Mouse (Mus musculus): ENCODE data around the gene Spp2. TPM values are rescaled to one million over a fixed set of nuclear protein-coding genes. Genes with fewer than 3 reads are reported as not detected.

Spp2 gene
- not detected in 2 replicates for polyA plus RNA-seq (2014; fragmentation: Nextera tagmentation; extraction: Ambion mirVana)

GRCm38 (mm10) chr1:88406807-88407198, at the start of gene Spp2:
Gene Spp2, plus strand, starts transcription at chr1:88406961.
- no peak within 1 kb of the TSS for H3K4me2 ChIP-seq
- no peaks in the 10 kb centered on the region for H3K9me3 ChIP-seq (ENCODE audit: control insufficient read depth, low read length)
- H3K36me3 ChIP-seq (ENCODE audit: control insufficient read depth, insufficient read depth, low read length): no peaks in the 10 kb centered on the region
- no peaks in the 10 kb centered on the region for H3K4me1 ChIP-seq (ENCODE audit: control insufficient read depth, insufficient read depth, low read length)
- H3K27ac ChIP-seq (ENCODE audit: low read depth, low read length): no peak within 1 kb of the TSS
- ATAC-seq (ENCODE audit: low FRiP score) (no peak), DNase-seq (ENCODE audit: low spot score, missing footprints) (no peak)
- H3K27me3 ChIP-seq (ENCODE audit: control insufficient read depth, insufficient read depth, low read length): no peaks in the 10 kb centered on the region
- 76% methylated on average over 5 of the region's 5 CpGs for WGBS
- H3K9ac ChIP-seq (ENCODE audit: low read length): no peak within 1 kb of the TSS
- H3K4me3 ChIP-seq (ENCODE audit: low read depth, low read length): no peak within 1 kb of the TSS

- H3K4me1 ChIP-seq (ENCODE audit: control insufficient read depth, insufficient read depth, low read length): 0 out of 2 replicates have a peak, but pooled peaks cover 5% of the 10 kb centered on the region
- H3K9ac ChIP-seq (ENCODE audit: low read length): no peak overlapping the region
- WGBS: 56% methylated on average over 6 of the region's 6 CpGs
- ATAC-seq (ENCODE audit: low FRiP score): peak; percentile 46; the same call in 1 of the 2 replicates
- H3K27me3 ChIP-seq (ENCODE audit: control insufficient read depth, insufficient read depth, low read length): no peaks in the 10 kb centered on the region
- no peaks in the 10 kb centered on the region for H3K36me3 ChIP-seq (ENCODE audit: control insufficient read depth, insufficient read depth, low read length)
- H3K9me3 ChIP-seq (ENCODE audit: control insufficient read depth, low read length): no peaks in the 10 kb centered on the region
- DNase-seq (ENCODE audit: low spot score, missing footprints): peak; percentile 98
- H3K27ac ChIP-seq (ENCODE audit: low read depth, low read length): no peak overlapping the region
- H3K4me2 ChIP-seq: no peak overlapping the region
- no peak overlapping the region for H3K4me3 ChIP-seq (ENCODE audit: low read depth, low read length)
Observed at GRCm38 (mm10) chr1:88357458-88358090, 49.2 kb upstream of the Spp2 start.

- no peak overlapping the region for H3K4me3 ChIP-seq (ENCODE audit: low read depth, low read length)
- ATAC-seq (ENCODE audit: low FRiP score): no peak
- no peak overlapping the region for H3K27ac ChIP-seq (ENCODE audit: low read depth, low read length)
- H3K36me3 ChIP-seq (ENCODE audit: control insufficient read depth, insufficient read depth, low read length): no peaks in the 10 kb centered on the region
- no peak for DNase-seq (ENCODE audit: low spot score, missing footprints)
- H3K4me2 ChIP-seq: no peak overlapping the region
- no peaks in the 10 kb centered on the region for H3K4me1 ChIP-seq (ENCODE audit: control insufficient read depth, insufficient read depth, low read length)
- WGBS: 73% methylated on average over 7 of the region's 7 CpGs
- no peaks in the 10 kb centered on the region for H3K9me3 ChIP-seq (ENCODE audit: control insufficient read depth, low read length)
- no peaks in the 10 kb centered on the region for H3K27me3 ChIP-seq (ENCODE audit: control insufficient read depth, insufficient read depth, low read length)
- H3K9ac ChIP-seq (ENCODE audit: low read length): no peak overlapping the region
Observed at GRCm38 (mm10) chr1:88358102-88358654, 48.6 kb upstream of the Spp2 start.

- H3K4me3 ChIP-seq (ENCODE audit: low read depth, low read length): no peak overlapping the region
- H3K4me1 ChIP-seq (ENCODE audit: control insufficient read depth, insufficient read depth, low read length): no peaks in the 10 kb centered on the region
- 71% methylated on average over 4 of the region's 4 CpGs for WGBS
- ATAC-seq (ENCODE audit: low FRiP score): no peak
- no peaks in the 10 kb centered on the region for H3K9me3 ChIP-seq (ENCODE audit: control insufficient read depth, low read length)
- H3K4me2 ChIP-seq: no peak overlapping the region
- H3K9ac ChIP-seq (ENCODE audit: low read length): no peak overlapping the region
- H3K36me3 ChIP-seq (ENCODE audit: control insufficient read depth, insufficient read depth, low read length): no peaks in the 10 kb centered on the region
- no peak for DNase-seq (ENCODE audit: low spot score, missing footprints)
- no peak overlapping the region for H3K27ac ChIP-seq (ENCODE audit: low read depth, low read length)
- H3K27me3 ChIP-seq (ENCODE audit: control insufficient read depth, insufficient read depth, low read length): no peaks in the 10 kb centered on the region
Observed at GRCm38 (mm10) chr1:88361085-88361484, 45.7 kb upstream of the Spp2 start.

- Histone ChIP-seq H3K36me3 (ENCODE audit: control insufficient read depth, insufficient read depth, low read length) (no peaks in the 10 kb centered on the region), H3K4me2 (no peak overlapping the region), H3K27me3 (ENCODE audit: control insufficient read depth, insufficient read depth, low read length) (no peaks in the 10 kb centered on the region), H3K27ac (ENCODE audit: low read depth, low read length) (no peak overlapping the region), H3K4me1 (ENCODE audit: control insufficient read depth, insufficient read depth, low read length) (no peaks in the 10 kb centered on the region), H3K4me3 (ENCODE audit: low read depth, low read length) (no peak overlapping the region), H3K9ac (ENCODE audit: low read length) (no peak overlapping the region), H3K9me3 (ENCODE audit: control insufficient read depth, low read length) (peaks cover 3% of the 10 kb centered on the region; the same call in 1 of the 2 replicates)
- no peak for ATAC-seq (ENCODE audit: low FRiP score)
- DNase-seq (ENCODE audit: low spot score, missing footprints): no peak
- 84% methylated on average over 11 of the region's 11 CpGs for WGBS
Observed at GRCm38 (mm10) chr1:88366881-88367644, 39.7 kb upstream of the Spp2 start.

GRCm38 (mm10) chr1:88378446-88378845, 28.3 kb upstream of the Spp2 start:
- DNase-seq (ENCODE audit: low spot score, missing footprints): no peak
- WGBS: 100% methylated on average over 1 of the region's 1 CpGs
- no peak overlapping the region for H3K4me2 ChIP-seq
- no peaks in the 10 kb centered on the region for H3K27me3 ChIP-seq (ENCODE audit: control insufficient read depth, insufficient read depth, low read length)
- H3K4me1 ChIP-seq (ENCODE audit: control insufficient read depth, insufficient read depth, low read length): no peaks in the 10 kb centered on the region
- no peak overlapping the region for H3K4me3 ChIP-seq (ENCODE audit: low read depth, low read length)
- no peak for ATAC-seq (ENCODE audit: low FRiP score)
- H3K9me3 ChIP-seq (ENCODE audit: control insufficient read depth, low read length): peaks cover 6% of the 10 kb centered on the region; the same call in 1 of the 2 replicates
- no peak overlapping the region for H3K9ac ChIP-seq (ENCODE audit: low read length)
- no peak overlapping the region for H3K27ac ChIP-seq (ENCODE audit: low read depth, low read length)
- H3K36me3 ChIP-seq (ENCODE audit: control insufficient read depth, insufficient read depth, low read length): no peaks in the 10 kb centered on the region

- WGBS: 81% methylated on average over 4 of the region's 4 CpGs
- no peak overlapping the region for H3K4me3 ChIP-seq (ENCODE audit: low read depth, low read length)
- H3K27ac ChIP-seq (ENCODE audit: low read depth, low read length): no peak overlapping the region
- DNase-seq (ENCODE audit: low spot score, missing footprints) (no peak), ATAC-seq (ENCODE audit: low FRiP score) (no peak)
- H3K9ac ChIP-seq (ENCODE audit: low read length): no peak overlapping the region
- H3K4me1 ChIP-seq (ENCODE audit: control insufficient read depth, insufficient read depth, low read length): no peaks in the 10 kb centered on the region
- H3K36me3 ChIP-seq (ENCODE audit: control insufficient read depth, insufficient read depth, low read length): no peaks in the 10 kb centered on the region
- H3K27me3 ChIP-seq (ENCODE audit: control insufficient read depth, insufficient read depth, low read length): no peaks in the 10 kb centered on the region
- no peak overlapping the region for H3K4me2 ChIP-seq
- no peaks in the 10 kb centered on the region for H3K9me3 ChIP-seq (ENCODE audit: control insufficient read depth, low read length)
Observed at GRCm38 (mm10) chr1:88391632-88392031, 15.1 kb upstream of the Spp2 start.

GRCm38 (mm10) chr1:88393321-88393720, 13.4 kb upstream of the Spp2 start:
- H3K36me3 ChIP-seq (ENCODE audit: control insufficient read depth, insufficient read depth, low read length): no peaks in the 10 kb centered on the region
- H3K27ac ChIP-seq (ENCODE audit: low read depth, low read length): no peak overlapping the region
- no peaks in the 10 kb centered on the region for H3K4me1 ChIP-seq (ENCODE audit: control insufficient read depth, insufficient read depth, low read length)
- H3K27me3 ChIP-seq (ENCODE audit: control insufficient read depth, insufficient read depth, low read length): no peaks in the 10 kb centered on the region
- H3K9me3 ChIP-seq (ENCODE audit: control insufficient read depth, low read length): no peaks in the 10 kb centered on the region
- ATAC-seq (ENCODE audit: low FRiP score) (no peak), DNase-seq (ENCODE audit: low spot score, missing footprints) (no peak)
- no peak overlapping the region for H3K4me2 ChIP-seq
- no peak overlapping the region for H3K4me3 ChIP-seq (ENCODE audit: low read depth, low read length)
- 91% methylated on average over 5 of the region's 5 CpGs for WGBS
- no peak overlapping the region for H3K9ac ChIP-seq (ENCODE audit: low read length)

- Histone ChIP-seq H3K9ac (ENCODE audit: low read length) (no peak overlapping the region), H3K9me3 (ENCODE audit: control insufficient read depth, low read length) (no peaks in the 10 kb centered on the region), H3K27me3 (ENCODE audit: control insufficient read depth, insufficient read depth, low read length) (no peaks in the 10 kb centered on the region), H3K4me2 (no peak overlapping the region), H3K4me1 (ENCODE audit: control insufficient read depth, insufficient read depth, low read length) (no peaks in the 10 kb centered on the region), H3K4me3 (ENCODE audit: low read depth, low read length) (no peak overlapping the region), H3K36me3 (ENCODE audit: control insufficient read depth, insufficient read depth, low read length) (no peaks in the 10 kb centered on the region), H3K27ac (ENCODE audit: low read depth, low read length) (no peak overlapping the region)
- WGBS: 67% methylated on average over 3 of the region's 3 CpGs
- DNase-seq (ENCODE audit: low spot score, missing footprints): no peak
- ATAC-seq (ENCODE audit: low FRiP score): no peak
Observed at GRCm38 (mm10) chr1:88403378-88403777, 3.4 kb upstream of the Spp2 start.

Measured in midbrain, embryonic 11.5 days (tissue).